8 mouse cellular contexts compared by ENCODE assay signal in the genomic region with DNA sequence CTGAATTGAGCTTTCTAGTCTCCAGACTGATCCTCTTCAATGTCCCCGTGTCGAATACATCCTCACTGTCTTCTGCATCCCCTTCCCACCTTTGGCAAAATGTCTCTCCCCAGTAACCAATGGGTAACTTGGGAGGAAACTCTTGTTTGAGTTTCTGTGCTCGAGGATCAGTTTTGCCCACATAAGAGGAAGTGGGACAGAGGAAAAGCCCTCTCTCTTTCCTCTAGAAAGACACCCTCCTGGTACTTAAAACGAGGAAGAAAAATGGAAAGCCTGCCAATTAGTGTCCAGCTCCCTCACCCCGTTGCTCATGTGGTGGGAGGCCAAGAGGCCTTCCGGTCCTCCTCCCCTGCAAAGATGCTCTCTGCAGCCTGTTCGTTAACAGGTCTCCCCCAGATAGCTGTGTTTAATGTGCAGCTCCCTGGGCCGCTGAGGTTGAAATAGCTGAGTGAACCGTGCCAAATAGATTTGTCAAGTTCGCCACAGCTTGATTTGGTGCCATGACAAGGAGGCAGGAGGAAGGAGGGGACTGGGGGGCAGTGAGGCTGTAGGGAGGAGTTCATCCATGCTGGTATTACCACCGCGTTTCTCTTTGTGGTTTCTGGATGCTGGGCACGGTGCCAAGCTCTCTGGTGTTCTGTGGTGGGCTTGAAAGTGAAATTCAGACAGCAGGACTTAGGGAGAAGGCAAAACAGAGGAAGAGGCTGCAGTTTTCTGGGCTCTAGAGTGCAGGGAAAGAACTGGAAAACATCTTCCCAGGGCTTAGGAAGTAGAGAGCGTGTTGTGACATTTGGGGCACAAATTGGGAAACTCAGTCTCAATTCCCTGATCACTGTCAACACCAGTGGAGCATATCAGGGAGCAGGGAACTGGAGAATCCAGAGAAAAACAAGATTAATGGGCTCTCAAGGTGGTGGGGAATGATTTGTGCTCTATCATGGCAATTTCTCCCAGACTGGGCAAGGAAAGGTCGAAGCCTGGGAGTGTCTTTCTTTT. TPM values are rescaled to one million over a fixed set of nuclear protein-coding genes. Genes with fewer than 3 reads are reported as not detected.
DNase-seq lines count a peak whose midpoint lies in the region; ATAC-seq and TF ChIP-seq lines count a peak whose summit lies in the region.

No protein-coding gene starts in this region.

- no peak for TF ChIP-seq CTCF in CH12.LX (conservative IDR thresholded peaks at IDR 0.05 in 1 of 2, IDR thresholded peaks at IDR 0.05 in 1 of 2; ENCODE audit: low read depth in 2 of 2, low read length in 2 of 2)
- no peak for TF ChIP-seq CTCF in hindbrain, postnatal 0 days (IDR thresholded peaks at IDR 0.05; ENCODE audit: low read depth)

- TF ChIP-seq EP300 in CH12.LX (IDR thresholded peaks at IDR 0.05; ENCODE audit: low read length): peak; percentile 51; the same call in 1 of the 2 replicates

- no peak for TF ChIP-seq RAD21 in CH12.LX (IDR thresholded peaks at IDR 0.05; ENCODE audit: low read depth, low read length)

- no peak for TF ChIP-seq POLR2A in CH12.LX (IDR thresholded peaks at IDR 0.05; ENCODE audit: low read depth, low read length)

- no peaks in the 10 kb centered on the region for H3K79me2 ChIP-seq in CH12.LX (replicated peaks; ENCODE audit: control insufficient read depth, extremely low read depth, insufficient read depth, poor library complexity, severe bottlenecking)

- no peak overlapping the region for H3K4me2 ChIP-seq in CH12.LX (ENCODE audit: insufficient read depth, low read depth, poor library complexity, severe bottlenecking)
- H3K4me2 ChIP-seq in hindbrain, postnatal 0 days (ENCODE audit: low read depth, low read length): peak overlapping the region; percentile 22; the same call in 1 of the 2 replicates
- H3K4me2 ChIP-seq in neural tube, embryonic 14.5 days (ENCODE audit: low read depth, low read length): 0 out of 2 replicates have a peak overlapping the region, but pooled peaks have one; percentile 1

- H3K9me3 ChIP-seq in CH12.LX (replicated peaks; ENCODE audit: low read length): no peaks in the 10 kb centered on the region
- no peaks in the 10 kb centered on the region for H3K9me3 ChIP-seq in forebrain, embryonic 10.5 days
- H3K9me3 ChIP-seq in hindbrain, postnatal 0 days (ENCODE audit: low read length): no peaks in the 10 kb centered on the region
- H3K9me3 ChIP-seq in neural tube, embryonic 14.5 days (ENCODE audit: control insufficient read depth, low read length): no peaks in the 10 kb centered on the region

- ATAC-seq in hindbrain, postnatal 0 days: peak; percentile 34; the same call in 1 of the 2 replicates
- ATAC-seq in neural tube, embryonic 14.5 days (ENCODE audit: low read depth): peak; percentile 60

- WGBS in forebrain, embryonic 10.5 days: 64% methylated on average over 15 of the region's 15 CpGs
- 15% methylated on average over 15 of the region's 15 CpGs for WGBS in hindbrain, postnatal 0 days
- 29% methylated on average over 15 of the region's 15 CpGs for WGBS in neural tube, embryonic 14.5 days

- intact Hi-C loops in gastrocnemius, postnatal 36 days (cut with DNase I): no loop called here

- no peak overlapping the region for H3K9ac ChIP-seq in CH12.LX (ENCODE audit: insufficient read depth, low read depth)
- H3K9ac ChIP-seq in hindbrain, postnatal 0 days (replicated peaks; ENCODE audit: low read length): no peak overlapping the region
- peak overlapping the region; percentile 29; the same call in 1 of the 2 replicates for H3K9ac ChIP-seq in neural tube, embryonic 14.5 days (replicated peaks; ENCODE audit: low read depth, low read length)

- no peaks in the 10 kb centered on the region for H3K27me3 ChIP-seq in CH12.LX (replicated peaks)
- peaks cover 86% of the 10 kb centered on the region for H3K27me3 ChIP-seq in forebrain, embryonic 10.5 days (ENCODE audit: poor library complexity, severe bottlenecking)
- H3K27me3 ChIP-seq in hindbrain, postnatal 0 days (ENCODE audit: insufficient read depth, low read length): no peaks in the 10 kb centered on the region
- H3K27me3 ChIP-seq in neural tube, embryonic 14.5 days (ENCODE audit: control insufficient read depth, insufficient read depth, low read length): no peaks in the 10 kb centered on the region

- DNase-seq in gastrocnemius, postnatal 10 days: peak; percentile 37
- no peak for DNase-seq in gastrocnemius, postnatal 36 days
- DNase-seq in CH12.LX (ENCODE audit: extremely low read depth): no peak
- DNase-seq in forebrain, embryonic 10.5 days (ENCODE audit: extremely low spot score, low spot score): no peak
- DNase-seq in hindbrain, postnatal 0 days (ENCODE audit: low spot score): peak; percentile 79
- DNase-seq in layer of hippocampus, adult 11-12 months (ENCODE audit: low spot score): no peak
- no peak for DNase-seq in cerebellum, postnatal 36 days

- H3K27ac ChIP-seq in CH12.LX (ENCODE audit: insufficient read depth, low read depth): no peak overlapping the region
- H3K27ac ChIP-seq in forebrain, embryonic 10.5 days: peak overlapping the region; percentile 22; the same call in 1 of the 2 replicates
- H3K27ac ChIP-seq in hindbrain, postnatal 0 days: peak overlapping the region; percentile 11; the same call in 1 of the 2 replicates
- peak overlapping the region; percentile 45; the same call in 1 of the 2 replicates for H3K27ac ChIP-seq in neural tube, embryonic 14.5 days (ENCODE audit: low read depth, low read length)

- H3K4me1 ChIP-seq in CH12.LX (ENCODE audit: control insufficient read depth in 1 of 2, insufficient read depth in 2 of 2): peaks cover 14 to 48% of the 10 kb centered on the region in 2 experiments
- H3K4me1 ChIP-seq in forebrain, embryonic 10.5 days: peaks cover 53% of the 10 kb centered on the region
- H3K4me1 ChIP-seq in hindbrain, postnatal 0 days (ENCODE audit: insufficient read depth, low read length): 0 out of 2 replicates have a peak, but pooled peaks cover 5% of the 10 kb centered on the region
- peaks cover 18% of the 10 kb centered on the region for H3K4me1 ChIP-seq in neural tube, embryonic 14.5 days (ENCODE audit: control insufficient read depth, insufficient read depth, low read length)

- H3K36me3 ChIP-seq in CH12.LX (replicated peaks in 1 of 2; ENCODE audit: control insufficient read depth in 1 of 2, insufficient read depth in 1 of 2, low read length in 1 of 2): peaks cover 22 to 75% of the 10 kb centered on the region in 2 experiments
- 0 out of 2 replicates have a peak, but pooled peaks cover 6% of the 10 kb centered on the region for H3K36me3 ChIP-seq in forebrain, embryonic 10.5 days (replicated peaks)
- peaks cover 4% of the 10 kb centered on the region; the same call in 1 of the 2 replicates for H3K36me3 ChIP-seq in hindbrain, postnatal 0 days (ENCODE audit: insufficient read depth, low read length)
- H3K36me3 ChIP-seq in neural tube, embryonic 14.5 days (ENCODE audit: control insufficient read depth, insufficient read depth, low read length): peaks cover 9% of the 10 kb centered on the region; the same call in 1 of the 2 replicates

- in situ Hi-C loops in CH12.LX (cut with MboI; ENCODE audit: low pct_ligation_motif_present, low pct_unique_long_range_greater_than_20kb, low sequenced_read_pairs): no loop called here

- H3K4me3 ChIP-seq in CH12.LX (replicated peaks in 1 of 3; ENCODE audit: low read depth in 2 of 3, low read length in 2 of 3, poor library complexity in 1 of 3): no peak overlapping the region
- H3K4me3 ChIP-seq in forebrain, embryonic 10.5 days: no peak overlapping the region
- no peak overlapping the region for H3K4me3 ChIP-seq in hindbrain, postnatal 0 days (ENCODE audit: low read length)
- no peak overlapping the region for H3K4me3 ChIP-seq in neural tube, embryonic 14.5 days (ENCODE audit: low read depth, low read length)

- dilution Hi-C loops in CH12.LX (cut with MboI; ENCODE audit: extremely low pct_ligation_motif_present, extremely low pct_unique_long_range_greater_than_20kb, low sequenced_read_pairs): no loop called here

TF ChIP-seq in CH12.LX, 34 proteins besides CTCF, POLR2A, EP300 and RAD21:
- TF ChIP-seq TCF12 (IDR thresholded peaks at IDR 0.05; ENCODE audit: low read depth, low read length) (no peak), SIN3A (IDR thresholded peaks at IDR 0.05; ENCODE audit: low read length) (no peak), IRF4 (IDR thresholded peaks at IDR 0.05; ENCODE audit: low read depth, low read length) (peak; percentile 64), ELF1 (IDR thresholded peaks at IDR 0.05; ENCODE audit: low read depth, low read length) (no peak)

RNA-seq across cellular contexts. Expression of gene Nrp2, which starts 48.2 kb away (rescaled TPM):
- total RNA-seq in gastrocnemius, postnatal 10 days (2021): 10 to 100 TPM; 16.1 to 30.9 TPM
- total RNA-seq in gastrocnemius, postnatal 36 days (2021): 1 to 10 TPM; 3.8 to 4.2 TPM
- total RNA-seq in CH12.LX (2012; rRNA removed): 15.6 and 17.3 TPM in 2 replicates
- total RNA-seq in CH12.LX (2014; rRNA removed): 15.7 and 16.4 TPM in 2 replicates
- 22.9 and 24.4 TPM in 2 replicates for polyA plus RNA-seq in CH12.LX (2012; ENCODE audit: insufficient read length, low read depth)
- polyA plus RNA-seq in forebrain, embryonic 10.5 days (2016; fragmentation: Nextera tagmentation; extraction: Ambion mirVana): 9.6 and 10.5 TPM in 2 replicates
- total RNA-seq in hindbrain, postnatal 0 days (2014; rRNA removed): 48.7 and 53.8 TPM in 2 replicates
- 15.6 and 17.4 TPM in 2 replicates for polyA plus RNA-seq in hindbrain, postnatal 0 days (2015; fragmentation: Nextera tagmentation; extraction: Ambion mirVana)
- 35.8 and 39.4 TPM in 2 replicates for polyA plus RNA-seq in neural tube, embryonic 14.5 days (2014; fragmentation: Nextera tagmentation; extraction: Ambion mirVana)

Comparison
In these comparisons a context has a peak if more than half of its experiments do, and no peak if none do; other contexts are left out.
1. DNase-seq: peak in gastrocnemius, postnatal 10 days (single experiment) and hindbrain, postnatal 0 days (single experiment); none in gastrocnemius, postnatal 36 days (0 of 2), CH12.LX (single experiment), forebrain, embryonic 10.5 days (single experiment), layer of hippocampus, adult 11-12 months (single experiment) and cerebellum, postnatal 36 days (0 of 2).